Comparison of ENCODE assay signal across 23 mouse cellular contexts in genomic region chr12:49390257-49390656, GRCm38 (mm10). TPM values are rescaled to one million over a fixed set of nuclear protein-coding genes. Genes with fewer than 3 reads are reported as not detected.
DNase-seq lines count a peak whose midpoint lies in the region; ATAC-seq lines count a peak whose summit lies in the region.
"Had no signal": no experiment of that assay in that cellular context is flagged by ENCODE, and none has a peak within 500 bp of the region (broad histone marks: within the 10 kb centered on the region; RNA-seq: fewer than 3 reads in every experiment).

No protein-coding gene starts in this region.

- intact Hi-C loops in gastrocnemius, postnatal 36 days (cut with DNase I), result no loop called here

- peak; percentile 52 for DNase-seq in hindbrain, embryonic 11.5 days (ENCODE audit: low spot score)
- DNase-seq in right cerebral cortex, adult 18-20 months, result peak; percentile 42
- DNase-seq in right cerebral cortex, postnatal 25 days, result no peak
- peak; percentile 28 for DNase-seq in retina, embryonic 14.5 days (ENCODE audit: low spot score)
- no peak for DNase-seq in cerebellum, adult 9-10 months
- DNase-seq in gastrocnemius, postnatal 36 days, result no peak
- DNase-seq: B cell, adult 2 months; cerebellum, adult 11 months; gastrocnemius, postnatal 25 days; kidney, adult 2 months; kidney, postnatal 25 days; lung, postnatal 14 days had no signal

- no peak overlapping the region for H3K4me2 ChIP-seq in hindbrain, embryonic 11.5 days (replicated peaks; ENCODE audit: low read depth, low read length)
- no peak overlapping the region for H3K4me2 ChIP-seq in hindbrain, embryonic 16.5 days (ENCODE audit: low read length)
- H3K4me2 ChIP-seq in forebrain, embryonic 15.5 days (replicated peaks), result peak overlapping the region; percentile 45

- H3K36me3 ChIP-seq in hindbrain, embryonic 11.5 days (ENCODE audit: control insufficient read depth, insufficient read depth, low read length), result no peaks in the 10 kb centered on the region
- no peaks in the 10 kb centered on the region for H3K36me3 ChIP-seq in hindbrain, embryonic 16.5 days (ENCODE audit: control insufficient read depth, insufficient read depth, low read length)
- 0 out of 2 replicates have a peak, but pooled peaks cover 3% of the 10 kb centered on the region for H3K36me3 ChIP-seq in forebrain, embryonic 15.5 days
- H3K36me3 ChIP-seq: embryonic facial prominence, embryonic 13.5 days; heart, embryonic 13.5 days; neural tube, embryonic 12.5 days had no signal

- H3K27ac ChIP-seq in hindbrain, embryonic 11.5 days (ENCODE audit: low read depth, low read length), result no peak overlapping the region
- no peak overlapping the region for H3K27ac ChIP-seq in hindbrain, embryonic 16.5 days (ENCODE audit: low read depth, low read length)
- peak overlapping the region; percentile 96 for H3K27ac ChIP-seq in forebrain, embryonic 15.5 days (replicated peaks)
- H3K27ac ChIP-seq: embryonic facial prominence, embryonic 13.5 days; heart, embryonic 13.5 days; liver, embryonic 14.5 days; neural tube, embryonic 12.5 days had no signal

- under 1% methylated on average over 13 of the region's 13 CpGs for WGBS in hindbrain, embryonic 11.5 days
- WGBS in hindbrain, embryonic 16.5 days, result 2% methylated on average over 13 of the region's 13 CpGs
- under 1% methylated on average over 13 of the region's 13 CpGs for WGBS in forebrain, embryonic 15.5 days

- ATAC-seq in hindbrain, embryonic 11.5 days (ENCODE audit: low FRiP score), result no peak
- no peak for ATAC-seq in hindbrain, embryonic 16.5 days
- peak; percentile 14 for ATAC-seq in forebrain, embryonic 15.5 days (replicated peaks)

- no peaks in the 10 kb centered on the region for H3K9me3 ChIP-seq in hindbrain, embryonic 11.5 days (ENCODE audit: control insufficient read depth, low read length)
- peaks cover 3% of the 10 kb centered on the region for H3K9me3 ChIP-seq in hindbrain, embryonic 16.5 days (ENCODE audit: control insufficient read depth, low read length)
- H3K9me3 ChIP-seq in forebrain, embryonic 15.5 days, result no peaks in the 10 kb centered on the region
- H3K9me3 ChIP-seq: embryonic facial prominence, embryonic 13.5 days; heart, embryonic 13.5 days; neural tube, embryonic 12.5 days had no signal

- no peak overlapping the region for H3K9ac ChIP-seq in hindbrain, embryonic 11.5 days (ENCODE audit: low read depth, low read length)
- H3K9ac ChIP-seq in hindbrain, embryonic 16.5 days (ENCODE audit: low read depth, low read length), result no peak overlapping the region
- H3K9ac ChIP-seq in forebrain, embryonic 15.5 days (replicated peaks), result peak overlapping the region; percentile 73
- H3K9ac ChIP-seq: embryonic facial prominence, embryonic 13.5 days; heart, embryonic 13.5 days; liver, embryonic 14.5 days; neural tube, embryonic 12.5 days had no signal

- H3K27me3 ChIP-seq in hindbrain, embryonic 11.5 days (ENCODE audit: control insufficient read depth, insufficient read depth, low read length), result peaks cover 63% of the 10 kb centered on the region
- peaks cover 49% of the 10 kb centered on the region for H3K27me3 ChIP-seq in hindbrain, embryonic 16.5 days (replicated peaks; ENCODE audit: control insufficient read depth, insufficient read depth, low read length)
- H3K27me3 ChIP-seq in forebrain, embryonic 15.5 days, result no peaks in the 10 kb centered on the region

- peaks cover 5% of the 10 kb centered on the region for H3K4me1 ChIP-seq in hindbrain, embryonic 11.5 days (replicated peaks; ENCODE audit: control insufficient read depth, insufficient read depth, low read length)
- H3K4me1 ChIP-seq in hindbrain, embryonic 16.5 days (ENCODE audit: control insufficient read depth, insufficient read depth, low read depth, low read length), result no peaks in the 10 kb centered on the region
- no peaks in the 10 kb centered on the region for H3K4me1 ChIP-seq in forebrain, embryonic 15.5 days
- H3K4me1 ChIP-seq: neural tube, embryonic 12.5 days had no signal

- H3K4me3 ChIP-seq in hindbrain, embryonic 11.5 days (ENCODE audit: low read depth, low read length), result no peak overlapping the region
- no peak overlapping the region; the same call in 1 of the 2 replicates for H3K4me3 ChIP-seq in hindbrain, embryonic 16.5 days (ENCODE audit: low read length)
- H3K4me3 ChIP-seq in forebrain, embryonic 15.5 days, result peak overlapping the region; percentile 46
- H3K4me3 ChIP-seq: neural tube, embryonic 12.5 days had no signal

RNA-seq across cellular contexts. Expression of gene Gm43517, which starts 5.3 kb away (rescaled TPM):
- 0.08 TPM in 1 of 2 replicates, not detected in the other for polyA plus RNA-seq in hindbrain, embryonic 11.5 days (2014; fragmentation: Nextera tagmentation; extraction: Ambion mirVana)
- polyA plus RNA-seq in hindbrain, embryonic 16.5 days (2015; fragmentation: Nextera tagmentation; extraction: Ambion mirVana), result 0.12 TPM in 1 of 2 replicates, not detected in the other
- 2.8 and 3.0 TPM in 2 replicates for polyA plus RNA-seq in forebrain, embryonic 15.5 days (2015; fragmentation: Nextera tagmentation; extraction: Ambion mirVana)
- not detected for total RNA-seq in gastrocnemius, postnatal 36 days (2021)
- total RNA-seq: adrenal gland, adult 18-20 months; gastrocnemius, postnatal 25 days; hematopoietic stem cell, adult 5-6 weeks had no signal
- polyA plus RNA-seq: embryonic facial prominence, embryonic 13.5 days; heart, embryonic 13.5 days; kidney, adult 2 months; limb, embryonic 11.5 days; liver, embryonic 14.5 days; neural tube, embryonic 12.5 days; spleen, adult 2 months; stomach, embryonic 16.5 days had no signal

RNA-seq across cellular contexts. Expression of gene Foxg1, which starts 7.8 kb away (rescaled TPM):
- 0.39 and 0.49 TPM in 2 replicates for polyA plus RNA-seq in hindbrain, embryonic 11.5 days (2014; fragmentation: Nextera tagmentation; extraction: Ambion mirVana)
- 1.8 TPM in 1 of 2 replicates, not detected in the other for polyA plus RNA-seq in hindbrain, embryonic 16.5 days (2015; fragmentation: Nextera tagmentation; extraction: Ambion mirVana)
- 110 and 111 TPM in 2 replicates for polyA plus RNA-seq in forebrain, embryonic 15.5 days (2015; fragmentation: Nextera tagmentation; extraction: Ambion mirVana)
- total RNA-seq in gastrocnemius, postnatal 36 days (2021), result not detected
- total RNA-seq: adrenal gland, adult 18-20 months; gastrocnemius, postnatal 25 days; hematopoietic stem cell, adult 5-6 weeks had no signal
- polyA plus RNA-seq: kidney, adult 2 months; limb, embryonic 11.5 days; liver, embryonic 14.5 days; neural tube, embryonic 12.5 days; spleen, adult 2 months had no signal

Comparison
In these comparisons a context has a peak if more than half of its experiments do, and no peak if none do; other contexts are left out.
1. DNase-seq: peak in hindbrain, embryonic 11.5 days (single experiment), right cerebral cortex, adult 18-20 months (single experiment) and retina, embryonic 14.5 days (single experiment); none in right cerebral cortex, postnatal 25 days (single experiment), cerebellum, adult 9-10 months (single experiment) and gastrocnemius, postnatal 36 days (0 of 2).
2. RNA of gene Foxg1, which starts 7.8 kb away (polyA plus RNA-seq): 110 to 111 TPM in forebrain, embryonic 15.5 days; 0.39 to 0.49 TPM in hindbrain, embryonic 11.5 days and 1.8 TPM in hindbrain, embryonic 16.5 days; every median in the first group is over 10 times any median in the second.